Comparison of ENCODE assay signal across 18 mouse cellular contexts in genomic region chr5:85780017-85780416, GRCm38 (mm10).
A peak's percentile ranks its signal among the peaks of the same experiment; 100 is the strongest.
DNase-seq lines count a peak whose midpoint lies in the region; ATAC-seq lines count a peak whose summit lies in the region.
"Had no signal": no experiment of that assay in that cellular context is flagged by ENCODE, and none has a peak within 500 bp of the region (broad histone marks: within the 10 kb centered on the region; RNA-seq: fewer than 3 reads in every experiment).

No protein-coding gene starts in this region.

- no peak overlapping the region for H3K9ac ChIP-seq in hindbrain, embryonic 16.5 days (ENCODE audit: low read depth, low read length)
- no peak overlapping the region for H3K9ac ChIP-seq in midbrain, embryonic 14.5 days (replicated peaks; ENCODE audit: low read length)
- H3K9ac ChIP-seq: liver, embryonic 14.5 days; lung, embryonic 15.5 days had no signal

- no peaks in the 10 kb centered on the region for H3K27me3 ChIP-seq in hindbrain, embryonic 16.5 days (replicated peaks; ENCODE audit: control insufficient read depth, insufficient read depth, low read length)
- H3K27me3 ChIP-seq in midbrain, embryonic 14.5 days (ENCODE audit: control insufficient read depth, insufficient read depth, low read length), result no peaks in the 10 kb centered on the region
- H3K27me3 ChIP-seq: lung, embryonic 15.5 days had no signal

- H3K4me1 ChIP-seq in hindbrain, embryonic 16.5 days (ENCODE audit: control insufficient read depth, insufficient read depth, low read depth, low read length), result peaks cover 3% of the 10 kb centered on the region; the same call in 1 of the 2 replicates
- H3K4me1 ChIP-seq in midbrain, embryonic 14.5 days (ENCODE audit: control insufficient read depth, insufficient read depth, low read length), result peaks cover 15% of the 10 kb centered on the region
- H3K4me1 ChIP-seq: lung, embryonic 15.5 days had no signal

- no peak overlapping the region; the same call in 1 of the 2 replicates for H3K27ac ChIP-seq in hindbrain, embryonic 16.5 days (ENCODE audit: low read depth, low read length)
- no peak overlapping the region for H3K27ac ChIP-seq in midbrain, embryonic 14.5 days (replicated peaks; ENCODE audit: low read depth, low read length)
- H3K27ac ChIP-seq: forebrain, embryonic 10.5 days; liver, embryonic 14.5 days; lung, embryonic 15.5 days had no signal

- 31% methylated on average over 5 of the region's 5 CpGs for WGBS in hindbrain, embryonic 16.5 days
- WGBS in midbrain, embryonic 14.5 days, result 13% methylated on average over 5 of the region's 5 CpGs

- H3K4me3 ChIP-seq in hindbrain, embryonic 16.5 days (ENCODE audit: low read length), result no peak overlapping the region
- H3K4me3 ChIP-seq in midbrain, embryonic 14.5 days (replicated peaks; ENCODE audit: low read depth, low read length), result no peak overlapping the region
- H3K4me3 ChIP-seq: forebrain, embryonic 10.5 days; lung, embryonic 15.5 days had no signal

- intact Hi-C loops in left cerebral cortex, postnatal 4 days (cut with DNase I), result no loop called here

- H3K36me3 ChIP-seq in hindbrain, embryonic 16.5 days (ENCODE audit: control insufficient read depth, insufficient read depth, low read length), result no peaks in the 10 kb centered on the region
- H3K36me3 ChIP-seq in midbrain, embryonic 14.5 days (ENCODE audit: control insufficient read depth, insufficient read depth, low read length), result no peaks in the 10 kb centered on the region
- H3K36me3 ChIP-seq: forebrain, embryonic 10.5 days; lung, embryonic 15.5 days had no signal

- DNase-seq in left cerebral cortex, postnatal 4 days, result peak; percentile 54
- no peak for DNase-seq in left cerebral cortex, adult 8-10 months (ENCODE audit: low spot score in 2 of 2)
- peak; percentile 47 for DNase-seq in midbrain, embryonic 14.5 days
- DNase-seq in kidney, postnatal 36 days, result no peak
- DNase-seq in right cerebral cortex, postnatal 36 days (ENCODE audit: low spot score in 2 of 2), result no peak
- no peak for DNase-seq in lung, postnatal 10 days
- DNase-seq: adrenal gland, adult 2 months; cerebellum, postnatal 25 days; embryo, embryonic 11 days; gastrocnemius, postnatal 14 days; heart, adult 18-20 months; heart, postnatal 36 days; kidney, postnatal 4 days; spleen, adult 18-20 months had no signal

- no peaks in the 10 kb centered on the region for H3K9me3 ChIP-seq in hindbrain, embryonic 16.5 days (ENCODE audit: control insufficient read depth, low read length)
- H3K9me3 ChIP-seq in midbrain, embryonic 14.5 days (ENCODE audit: control insufficient read depth, low read length), result no peaks in the 10 kb centered on the region
- H3K9me3 ChIP-seq: forebrain, embryonic 10.5 days; lung, embryonic 15.5 days had no signal

- peak; percentile 68; the same call in 1 of the 2 replicates for ATAC-seq in hindbrain, embryonic 16.5 days
- ATAC-seq in midbrain, embryonic 14.5 days (ENCODE audit: low FRiP score, low TSS enrichment), result no peak; the same call in 1 of the 2 replicates

- H3K4me2 ChIP-seq in hindbrain, embryonic 16.5 days (ENCODE audit: low read length), result no peak overlapping the region
- no peak overlapping the region for H3K4me2 ChIP-seq in midbrain, embryonic 14.5 days (ENCODE audit: low read length)
- H3K4me2 ChIP-seq: lung, embryonic 15.5 days had no signal

Comparison
In these comparisons a context has a peak if more than half of its experiments do, and no peak if none do; other contexts are left out.
1. DNase-seq: peak in left cerebral cortex, postnatal 4 days (single experiment) and midbrain, embryonic 14.5 days (single experiment); none in left cerebral cortex, adult 8-10 months (0 of 2), kidney, postnatal 36 days (0 of 2), right cerebral cortex, postnatal 36 days (0 of 2) and lung, postnatal 10 days (single experiment).